In the genomic region with DNA sequence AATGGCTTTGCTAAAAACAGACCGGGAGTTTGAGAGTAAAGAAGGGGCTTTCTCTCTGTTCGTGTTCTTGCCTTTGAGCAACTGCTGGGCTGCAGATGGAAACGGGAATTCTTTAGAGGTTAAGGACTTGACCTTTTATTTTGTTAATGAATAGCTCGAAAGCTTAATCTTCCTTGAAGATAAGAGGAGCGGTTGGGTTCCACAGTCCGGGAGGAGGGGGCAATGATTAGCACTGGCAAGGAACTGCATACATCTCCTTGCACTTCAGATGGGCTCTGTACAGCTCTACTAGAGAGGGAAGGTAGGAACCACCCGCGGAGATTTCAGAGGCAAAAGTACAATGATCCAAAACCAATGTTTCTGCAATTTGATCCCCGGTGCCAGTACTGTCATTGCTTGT, we compare ENCODE assay signal across 10 mouse cellular contexts. TPM values are rescaled to one million over a fixed set of nuclear protein-coding genes. Genes with fewer than 3 reads are reported as not detected.
A peak's percentile ranks its signal among the peaks of the same experiment; 100 is the strongest.
DNase-seq lines count a peak whose midpoint lies in the region; ATAC-seq lines count a peak whose summit lies in the region.
"Had no signal": no experiment of that assay in that cellular context is flagged by ENCODE, and none has a peak within 500 bp of the region (broad histone marks: within the 10 kb centered on the region; RNA-seq: fewer than 3 reads in every experiment).

No protein-coding gene starts in this region.

- 2% methylated on average over 9 of the region's 9 CpGs for WGBS in heart, embryonic 11.5 days (ENCODE audit: insufficient replicate concordance)
- 3% methylated on average over 9 of the region's 9 CpGs for WGBS in forebrain, embryonic 10.5 days
- 5% methylated on average over 9 of the region's 9 CpGs for WGBS in limb, embryonic 12.5 days

- H3K4me1 ChIP-seq in heart, embryonic 11.5 days (ENCODE audit: control insufficient read depth, insufficient read depth, low read length) = peaks cover 16% of the 10 kb centered on the region; the same call in 1 of the 2 replicates
- H3K4me1 ChIP-seq in forebrain, embryonic 10.5 days = peaks cover 36% of the 10 kb centered on the region
- peaks cover 14% of the 10 kb centered on the region; the same call in 1 of the 2 replicates for H3K4me1 ChIP-seq in limb, embryonic 12.5 days (replicated peaks)

- no peak for ATAC-seq in heart, embryonic 11.5 days (replicated peaks; ENCODE audit: insufficient number of reproducible peaks, low FRiP score, low TSS enrichment)
- no peak for ATAC-seq in limb, embryonic 12.5 days (ENCODE audit: insufficient number of reproducible peaks, insufficient read depth, low FRiP score, low TSS enrichment, low read depth)
- ATAC-seq: CD4-positive, CD25-positive, alpha-beta regulatory T cell, adult 4 months had no signal

- intact Hi-C loops in heart, postnatal 36 days (cut with DNase I) = no loop called here
- intact Hi-C loops in gastrocnemius, postnatal 36 days (cut with DNase I) = no loop called here

- H3K9me3 ChIP-seq in heart, embryonic 11.5 days (replicated peaks; ENCODE audit: control insufficient read depth, low read length) = no peaks in the 10 kb centered on the region
- no peaks in the 10 kb centered on the region for H3K9me3 ChIP-seq in forebrain, embryonic 10.5 days
- H3K9me3 ChIP-seq in limb, embryonic 12.5 days = no peaks in the 10 kb centered on the region

- H3K9ac ChIP-seq in heart, embryonic 11.5 days (ENCODE audit: low read depth, low read length) = no peak overlapping the region
- H3K9ac ChIP-seq in limb, embryonic 12.5 days (replicated peaks) = no peak overlapping the region

- H3K27ac ChIP-seq in heart, embryonic 11.5 days (ENCODE audit: low read depth, low read length) = no peak overlapping the region
- H3K27ac ChIP-seq in forebrain, embryonic 10.5 days = no peak overlapping the region
- no peak overlapping the region for H3K27ac ChIP-seq in limb, embryonic 12.5 days

- H3K4me2 ChIP-seq in heart, embryonic 11.5 days = peak overlapping the region; percentile 80
- H3K4me2 ChIP-seq in limb, embryonic 12.5 days = peak overlapping the region; percentile 63

- no peaks in the 10 kb centered on the region for H3K36me3 ChIP-seq in heart, embryonic 11.5 days (ENCODE audit: control insufficient read depth, insufficient read depth, low read length)
- H3K36me3 ChIP-seq in forebrain, embryonic 10.5 days (replicated peaks) = no peaks in the 10 kb centered on the region
- H3K36me3 ChIP-seq in limb, embryonic 12.5 days = no peaks in the 10 kb centered on the region

- no peak for DNase-seq in heart, postnatal 36 days
- DNase-seq in ES-CJ7 (ENCODE audit: low read depth, low spot score) = peak; percentile 45
- DNase-seq in forebrain, embryonic 10.5 days (ENCODE audit: extremely low spot score, low spot score) = peak; percentile 31
- no peak for DNase-seq in T-cell, adult 2 months (ENCODE audit: low spot score)
- DNase-seq in gastrocnemius, postnatal 36 days = no peak
- no peak for DNase-seq in urinary bladder, adult 18-20 months (ENCODE audit: low spot score in 2 of 2)

- peak overlapping the region; percentile 41; the same call in 1 of the 2 replicates for H3K4me3 ChIP-seq in heart, embryonic 11.5 days (ENCODE audit: low read depth, low read length)
- H3K4me3 ChIP-seq in forebrain, embryonic 10.5 days = peak overlapping the region; percentile 50
- H3K4me3 ChIP-seq in limb, embryonic 12.5 days (replicated peaks) = no peak overlapping the region

- no peaks in the 10 kb centered on the region for H3K27me3 ChIP-seq in heart, embryonic 11.5 days (ENCODE audit: control insufficient read depth, insufficient read depth, low read length)
- H3K27me3 ChIP-seq in forebrain, embryonic 10.5 days (ENCODE audit: poor library complexity, severe bottlenecking) = peaks cover 40% of the 10 kb centered on the region
- H3K27me3 ChIP-seq in limb, embryonic 12.5 days = peaks cover 30% of the 10 kb centered on the region

RNA-seq across cellular contexts. Expression of a gene that starts 1.2 kb away (rescaled TPM):
- polyA plus RNA-seq in heart, embryonic 11.5 days (2014; fragmentation: Nextera tagmentation; extraction: Ambion mirVana) = 0.42 and 1.1 TPM in 2 replicates
- total RNA-seq in heart, postnatal 36 days (2021) = not detected
- polyA plus RNA-seq in forebrain, embryonic 10.5 days (2016; fragmentation: Nextera tagmentation; extraction: Ambion mirVana) = 1.1 and 1.8 TPM in 2 replicates
- polyA plus RNA-seq in limb, embryonic 12.5 days (2016; fragmentation: Nextera tagmentation; extraction: Ambion mirVana) = 0.18 and 0.76 TPM in 2 replicates
- under 1 TPM; 0.15 to 0.28 TPM for total RNA-seq in gastrocnemius, postnatal 36 days (2021)
- total RNA-seq: hematopoietic stem cell, adult 5-6 weeks had no signal
- polyA plus RNA-seq: CD4-positive, CD25-positive, alpha-beta regulatory T cell, adult 4 months had no signal

Comparison
In these comparisons a context has a peak if more than half of its experiments do, and no peak if none do; other contexts are left out.
1. DNase-seq: peak in ES-CJ7 (single experiment) and forebrain, embryonic 10.5 days (single experiment); none in heart, postnatal 36 days (0 of 2), T-cell, adult 2 months (single experiment), gastrocnemius, postnatal 36 days (0 of 2) and urinary bladder, adult 18-20 months (0 of 2).